Mouse (Mus musculus): ENCODE measurements around the gene Klrg2. TPM values are rescaled to one million over a fixed set of nuclear protein-coding genes. Genes with fewer than 3 reads are reported as not detected.

Gene Klrg2
- polyA plus RNA-seq, 1 experiment from 2014 or later: 0.30 TPM

Other genes with a start within 250 kb of the Klrg2 start
- 22.9 and 23.6 TPM in 2 replicates for gene Ubn2, start 203.3 kb downstream of the Klrg2 start, polyA plus RNA-seq (2014; fragmentation: Nextera tagmentation; extraction: Ambion mirVana)
- gene Fmc1, start 103.7 kb downstream of the Klrg2 start, polyA plus RNA-seq (2014; fragmentation: Nextera tagmentation; extraction: Ambion mirVana): 137 and 148 TPM in 2 replicates
- 74.3 and 74.9 TPM in 2 replicates for gene Luc7l2, start 85.9 kb downstream of the Klrg2 start, polyA plus RNA-seq (2014; fragmentation: Nextera tagmentation; extraction: Ambion mirVana)
- gene Clec2l, start 25.8 kb upstream of the Klrg2 start, polyA plus RNA-seq (2014; fragmentation: Nextera tagmentation; extraction: Ambion mirVana): 1.8 and 1.9 TPM in 2 replicates
- gene Tbxas1, start 238.2 kb upstream of the Klrg2 start, polyA plus RNA-seq (2014; fragmentation: Nextera tagmentation; extraction: Ambion mirVana): 2.1 and 3.3 TPM in 2 replicates
- 31.8 and 34.3 TPM in 2 replicates for gene Hipk2, start 238.9 kb upstream of the Klrg2 start, polyA plus RNA-seq (2014; fragmentation: Nextera tagmentation; extraction: Ambion mirVana)